Mouse (Mus musculus) layer of hippocampus, postnatal 36 days (tissue): ENCODE measurements at regions not wholly inside any gene's neighbourhood (a gene's known extent, or its start where the extent isn't known, plus 50 kb on each side); places are given as distances from the start of the nearest gene placed in this dataset.
A peak's percentile ranks its signal among the peaks of the same experiment; 100 is the strongest.

ENCODE experiments used
- DNase-seq, 2 experiments: peaks; one replicate each; pipeline ENCODE4 v3.0.0; 2022

DNA sequence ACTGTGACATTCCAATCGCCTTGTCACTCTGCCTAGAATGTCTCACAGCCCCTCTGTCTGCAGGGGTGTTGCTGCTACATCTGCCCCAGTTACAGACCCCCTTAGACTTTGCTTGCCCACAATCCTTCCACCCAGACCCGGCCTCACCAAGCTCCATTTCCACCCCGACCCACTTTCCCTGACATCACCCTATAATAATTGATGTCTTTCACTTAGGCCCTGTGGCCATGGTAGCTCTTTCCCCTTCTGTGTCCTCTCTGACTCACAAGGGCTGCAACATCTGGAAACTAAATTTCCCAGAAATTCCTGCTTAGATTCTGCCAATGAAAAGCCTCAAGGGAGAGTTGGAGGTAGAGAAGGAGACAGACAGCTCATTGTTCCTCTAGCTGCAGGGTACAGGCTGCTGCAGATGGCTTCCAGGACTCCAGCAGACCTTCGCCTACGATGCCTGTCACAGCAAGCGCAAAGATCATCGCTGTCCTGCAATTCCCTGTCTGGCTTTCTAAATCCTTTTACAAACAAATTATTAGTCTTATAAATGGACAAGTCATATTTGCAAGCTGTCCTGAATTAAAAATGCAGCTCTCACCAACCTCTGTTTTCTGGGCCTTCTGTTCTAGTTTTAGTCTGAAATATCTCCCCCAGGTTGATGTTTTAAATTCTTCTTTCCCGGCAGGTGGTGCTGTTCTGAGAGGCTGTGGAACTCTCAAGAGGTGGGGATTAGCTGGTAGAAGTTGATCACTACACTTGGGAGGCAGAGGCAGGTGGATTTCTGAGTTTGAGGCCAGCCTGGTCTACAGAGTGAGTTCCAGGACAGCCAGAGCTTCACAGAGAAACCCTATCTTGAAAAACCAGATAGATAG, 104.9 kb upstream of the Oxgr1 start:
- no peak for DNase-seq

DNA sequence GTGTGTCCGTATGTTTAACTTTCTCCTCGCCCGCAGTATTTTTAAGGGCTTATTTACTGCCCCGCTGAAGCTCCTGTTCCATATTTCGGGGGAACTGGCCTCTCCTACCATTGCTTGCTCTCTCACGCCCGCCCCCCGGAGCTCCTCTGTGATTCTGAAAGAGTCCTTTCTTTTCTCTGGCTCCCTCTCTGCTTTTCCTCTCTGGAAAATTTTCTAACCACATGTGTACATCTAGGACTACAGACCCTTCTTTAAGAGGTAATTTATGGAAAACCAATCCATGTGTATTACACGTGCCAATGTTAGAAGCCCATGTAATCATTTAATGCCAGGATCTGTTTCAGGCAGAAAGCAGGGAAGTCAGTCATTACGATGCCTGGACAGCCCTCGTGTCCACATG, 106.6 kb upstream of the Oxgr1 start:
- DNase-seq, result no peak

DNA sequence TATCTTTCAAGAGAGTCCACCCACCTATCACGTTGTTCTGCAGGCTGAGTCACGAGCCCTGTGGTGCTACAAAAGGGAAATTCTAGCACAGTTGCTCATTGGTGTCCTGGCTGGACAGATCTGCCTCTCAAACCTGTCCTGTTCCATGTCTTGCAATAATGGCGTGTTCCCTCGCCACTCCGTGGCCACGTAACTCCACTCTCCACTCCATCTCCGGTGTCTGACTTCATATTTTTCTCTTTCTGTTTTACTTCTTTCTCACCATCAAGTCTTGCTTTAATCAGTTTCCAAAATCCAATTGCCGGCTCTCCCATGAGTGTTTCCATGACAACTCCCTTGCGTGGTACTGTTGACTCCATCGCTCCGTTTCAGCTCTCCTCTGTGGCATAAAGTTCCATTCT, 107.1 kb upstream of the Oxgr1 start:
- DNase-seq, result peak; percentile 56 to 60

DNA sequence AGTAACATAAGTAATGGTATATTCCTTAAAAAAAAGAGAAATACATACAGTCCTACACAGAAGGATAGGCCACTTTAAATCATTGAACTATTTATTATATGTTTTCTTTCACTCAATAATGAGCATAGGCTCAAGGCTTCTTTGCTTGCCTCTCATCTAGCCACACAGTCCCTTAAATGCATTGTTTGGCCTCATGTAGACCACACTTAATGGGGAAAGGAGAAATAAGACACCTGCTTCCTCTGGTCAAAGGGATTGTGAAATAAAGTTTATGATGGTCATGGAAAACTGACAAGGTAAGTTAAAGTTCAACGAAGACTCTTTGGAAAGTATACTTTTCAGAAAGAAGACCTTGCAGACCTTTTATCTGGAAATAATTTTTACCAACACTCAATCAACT, 108.4 kb upstream of the Oxgr1 start:
- no peak for DNase-seq

DNA sequence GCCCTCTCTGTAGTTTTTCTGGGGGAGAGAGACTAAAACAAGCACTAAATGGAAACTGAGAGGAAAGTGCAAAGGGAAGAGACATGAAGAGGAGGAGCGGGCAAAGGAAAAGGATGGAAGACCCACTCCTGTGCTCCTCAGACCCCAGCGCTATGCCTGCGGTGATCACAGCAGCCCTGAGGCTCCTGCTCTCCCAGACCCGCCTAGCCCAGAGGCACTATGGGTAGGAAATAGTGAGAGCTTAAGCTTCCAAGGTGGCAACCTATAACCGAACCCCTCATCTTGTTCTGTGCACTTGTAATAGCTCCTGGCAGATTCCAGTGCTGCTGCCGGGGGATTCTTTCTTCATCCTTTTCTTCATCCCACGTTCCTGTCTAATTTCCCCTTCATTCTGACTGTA, 112.2 kb upstream of the Oxgr1 start:
- DNase-seq, result no peak

DNA sequence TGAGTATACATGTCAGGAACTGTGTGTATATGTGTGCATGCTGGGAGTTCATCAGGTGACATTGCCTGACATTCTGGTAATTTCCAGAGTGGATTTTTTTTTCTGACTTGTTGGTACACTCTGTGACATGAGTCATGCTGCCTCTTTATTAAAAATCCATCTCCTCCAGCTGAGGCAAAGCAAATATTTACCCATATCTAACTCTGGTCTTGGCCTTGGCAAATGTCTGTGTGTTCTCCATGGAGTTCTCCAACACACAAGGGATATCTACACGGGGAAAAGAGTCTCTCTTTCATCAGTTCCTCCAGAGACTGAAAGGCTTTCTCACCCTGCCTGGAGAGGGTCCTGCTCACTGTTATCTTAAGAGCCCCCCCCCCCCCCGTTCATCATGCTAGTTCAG, 111.3 kb upstream of the Mbnl2 start:
- DNase-seq, result no peak

DNA sequence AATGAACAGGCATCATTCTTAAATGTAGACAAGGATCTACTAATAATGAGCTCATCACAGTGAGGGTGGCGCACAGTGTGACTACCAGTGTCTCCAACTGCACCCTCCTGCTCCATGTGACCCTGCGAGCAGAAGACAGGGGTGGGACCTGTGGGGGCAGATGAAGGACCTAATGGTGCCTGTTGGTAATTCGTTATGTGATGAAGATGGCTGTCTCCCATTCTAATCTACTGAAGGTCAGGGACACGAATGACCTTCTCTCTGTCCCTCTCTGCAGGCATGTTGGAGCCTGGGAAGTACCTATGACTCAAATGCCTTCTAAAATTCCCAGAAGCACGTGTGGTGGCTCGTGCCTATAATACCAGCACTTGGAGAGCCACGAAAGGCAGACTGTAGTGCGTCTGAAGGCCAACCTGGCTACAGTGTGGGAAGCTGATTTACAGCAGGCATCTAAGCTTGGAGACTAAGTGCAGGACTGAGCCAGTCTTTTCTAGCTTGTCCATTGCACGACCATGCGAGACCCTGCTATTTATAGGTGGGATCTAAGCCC, 109.9 kb upstream of the Mbnl2 start:
- DNase-seq, result no peak

DNA sequence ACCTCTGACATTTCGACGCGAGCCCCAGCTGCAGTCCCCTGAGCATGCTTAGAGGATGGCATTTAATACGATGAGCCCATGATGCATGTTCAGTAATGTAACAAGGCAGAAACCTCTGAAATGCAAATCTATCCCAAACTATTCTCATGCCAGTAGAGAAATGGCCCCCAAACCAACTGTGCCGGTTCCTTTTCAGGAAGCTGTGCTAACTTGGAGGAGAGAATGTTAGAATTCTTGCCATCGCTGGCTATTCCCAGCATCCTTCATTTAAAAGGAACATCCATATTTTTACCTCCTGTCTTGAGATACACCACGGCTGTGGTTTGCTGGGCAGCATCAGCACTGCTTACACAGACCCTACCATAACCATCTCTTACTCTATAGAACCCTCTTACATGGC, 104.7 kb upstream of the Mbnl2 start:
- DNase-seq, result no peak

DNA sequence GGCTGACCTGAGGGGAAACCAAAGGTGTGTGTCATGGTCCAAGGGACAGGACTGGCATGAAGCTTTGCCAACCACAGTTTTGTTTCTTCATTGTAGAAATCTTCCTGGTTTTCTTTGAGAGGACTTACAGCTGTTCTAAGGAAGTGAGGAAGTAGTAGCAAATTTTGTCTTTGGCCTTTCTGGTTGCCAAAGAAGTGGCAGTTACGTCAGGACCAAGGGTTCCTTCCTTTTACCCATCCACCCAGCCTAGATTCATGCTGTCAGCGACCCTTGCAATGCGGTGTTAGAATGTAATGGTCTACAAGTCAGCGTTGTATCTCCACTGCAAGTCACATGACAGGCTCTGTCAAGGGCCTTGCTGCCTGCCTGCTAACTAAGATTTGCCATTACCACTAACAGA, 103.4 kb upstream of the Mbnl2 start:
- DNase-seq, result no peak

DNA sequence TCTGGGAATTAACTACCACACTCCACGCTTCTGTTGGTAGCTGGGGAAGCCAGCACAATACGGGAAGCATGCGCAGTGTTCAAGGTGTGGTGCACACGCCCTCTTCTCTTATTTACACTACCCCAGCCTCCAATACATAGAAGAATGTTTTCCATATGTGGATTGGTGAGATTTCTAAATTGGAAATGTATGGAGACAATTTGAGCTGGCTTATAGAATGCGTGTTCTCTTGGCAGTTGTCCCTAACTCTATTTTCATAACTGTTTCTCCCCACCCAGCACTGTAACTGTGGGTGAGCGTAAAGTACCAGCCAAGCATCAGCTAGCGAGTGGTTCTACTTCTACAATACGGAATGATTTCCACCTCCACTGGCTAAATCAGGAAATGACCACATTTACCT, 102.6 kb upstream of the Mbnl2 start:
- no peak for DNase-seq

DNA sequence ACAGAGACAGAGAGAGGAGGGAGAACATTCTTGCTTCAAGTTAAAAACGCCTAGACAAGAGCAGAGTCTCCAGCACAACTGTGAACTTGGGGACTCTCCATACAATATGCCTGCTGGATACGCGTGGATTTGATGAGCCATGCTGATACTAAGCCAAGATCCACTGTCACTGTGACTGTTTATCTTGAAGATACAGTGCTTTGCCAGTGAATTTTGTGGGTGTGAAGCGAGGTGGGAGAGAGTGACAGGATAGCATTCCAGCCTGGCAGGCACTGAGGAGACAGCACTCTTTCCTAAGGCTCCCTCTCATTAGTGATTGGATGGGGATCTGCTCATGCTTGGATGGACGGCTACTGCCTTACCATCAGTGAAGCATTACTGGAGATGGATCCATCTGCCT, 100.9 kb upstream of the Mbnl2 start:
- DNase-seq, result no peak

DNA sequence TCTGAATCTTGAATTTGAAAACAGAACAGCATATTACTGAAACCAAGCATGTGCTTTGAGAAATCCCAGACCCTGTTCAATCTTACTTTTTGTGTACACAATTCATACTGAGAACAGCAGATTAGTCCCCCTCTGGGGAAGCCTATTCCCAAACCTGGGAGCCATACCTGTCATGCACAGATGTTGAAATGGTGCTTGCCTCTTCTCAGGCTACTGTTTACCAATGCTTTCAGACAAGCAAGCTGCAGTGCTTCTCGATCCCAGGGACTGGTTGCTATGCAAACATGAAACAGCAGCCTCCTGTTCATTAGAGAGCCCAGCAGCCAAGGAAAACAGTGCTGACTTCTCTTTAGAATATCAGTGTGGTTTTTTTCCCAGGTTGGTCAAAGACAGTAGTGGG, 80.3 kb upstream of the Mbnl2 start:
- DNase-seq, result no peak

DNA sequence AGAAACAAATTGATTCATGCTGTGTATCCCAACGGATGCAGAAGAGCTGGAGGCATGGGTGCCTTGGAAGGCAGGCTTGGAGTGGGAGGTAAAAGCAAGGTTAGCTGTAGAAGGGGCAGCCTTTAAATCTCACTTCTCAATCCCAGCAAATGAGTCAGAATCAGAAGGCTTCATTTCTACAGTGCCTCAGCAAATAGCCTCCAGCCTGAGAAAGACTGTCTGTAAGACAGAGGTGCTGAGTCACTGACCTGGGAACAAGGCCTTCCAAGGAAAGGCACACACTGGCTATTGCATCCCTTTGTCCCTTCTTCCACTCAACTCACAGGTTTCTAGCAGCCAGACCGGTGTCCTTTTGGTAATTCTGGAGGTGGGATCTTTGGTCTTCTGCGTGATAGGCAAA, 63.7 kb upstream of the Mbnl2 start:
- no peak for DNase-seq

DNA sequence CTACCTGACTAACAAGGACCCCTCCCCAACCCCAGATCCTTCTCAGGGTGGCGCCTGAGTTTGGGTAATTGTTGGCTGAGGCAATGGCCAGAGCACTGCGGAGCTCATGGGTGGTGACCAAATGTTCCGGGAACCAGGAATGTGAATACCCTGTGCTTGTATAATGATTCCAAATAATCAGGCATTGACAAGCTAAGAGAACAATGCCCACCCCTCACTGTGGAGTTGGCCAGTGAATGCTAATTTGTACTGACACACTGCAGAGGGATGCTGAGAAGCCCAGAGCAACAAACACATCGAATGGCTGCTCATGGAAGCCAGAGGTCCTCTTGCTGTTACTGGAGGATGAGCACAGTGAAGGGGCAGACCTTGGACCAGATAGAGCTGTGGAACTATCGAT, 62.8 kb upstream of the Mbnl2 start:
- no peak for DNase-seq

DNA sequence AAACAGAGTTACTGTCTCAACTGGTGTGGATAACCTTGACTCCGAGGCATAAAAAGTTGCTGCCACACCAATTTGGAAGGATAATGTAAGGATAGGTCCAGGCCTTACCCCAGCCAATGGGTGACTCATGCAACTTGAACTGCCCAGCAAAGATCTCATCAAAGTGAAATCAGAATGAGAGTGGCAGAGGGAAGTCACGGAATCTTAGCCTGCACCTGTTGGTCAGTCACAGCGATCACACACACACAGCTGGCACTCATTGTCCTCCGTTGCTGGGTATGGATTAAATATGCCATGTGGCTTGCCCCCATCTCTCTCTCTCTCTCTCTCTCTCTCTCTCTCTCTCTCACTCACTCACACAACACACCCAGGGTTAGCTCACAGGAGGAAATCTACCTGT, 56.2 kb upstream of the Mbnl2 start:
- no peak for DNase-seq

DNA sequence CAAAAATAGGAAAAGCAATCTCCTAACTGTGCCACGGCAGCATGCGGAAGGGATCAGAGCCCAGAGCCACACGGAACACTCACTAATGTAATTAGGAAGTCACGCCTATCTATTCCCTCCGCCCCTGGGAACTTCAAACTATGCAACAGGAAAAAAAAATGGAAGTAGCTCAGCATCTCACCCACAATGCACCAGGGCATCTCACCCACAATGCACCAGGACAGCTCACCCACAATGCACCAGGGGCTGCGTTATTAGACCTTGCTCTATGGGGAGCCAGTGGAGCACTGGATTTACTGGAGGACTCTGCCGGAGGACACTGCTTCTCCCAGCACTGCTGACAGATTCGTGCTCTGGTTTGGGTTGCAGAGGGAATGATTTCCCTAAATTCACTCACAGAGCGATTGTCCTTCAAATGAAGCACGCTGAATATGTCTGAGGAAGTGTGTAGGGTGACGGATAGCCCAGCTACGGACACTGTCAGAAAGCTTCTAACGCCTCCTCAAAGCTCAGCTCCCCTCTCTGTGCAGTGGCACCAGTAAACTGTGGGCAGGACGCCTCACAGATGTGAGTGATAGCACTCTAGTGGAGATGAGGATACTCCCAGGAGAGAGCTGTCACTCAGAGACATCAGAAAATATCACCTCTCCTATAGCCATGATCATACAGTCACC, 51.8 kb upstream of the Mbnl2 start:
- DNase-seq, result no peak

DNA sequence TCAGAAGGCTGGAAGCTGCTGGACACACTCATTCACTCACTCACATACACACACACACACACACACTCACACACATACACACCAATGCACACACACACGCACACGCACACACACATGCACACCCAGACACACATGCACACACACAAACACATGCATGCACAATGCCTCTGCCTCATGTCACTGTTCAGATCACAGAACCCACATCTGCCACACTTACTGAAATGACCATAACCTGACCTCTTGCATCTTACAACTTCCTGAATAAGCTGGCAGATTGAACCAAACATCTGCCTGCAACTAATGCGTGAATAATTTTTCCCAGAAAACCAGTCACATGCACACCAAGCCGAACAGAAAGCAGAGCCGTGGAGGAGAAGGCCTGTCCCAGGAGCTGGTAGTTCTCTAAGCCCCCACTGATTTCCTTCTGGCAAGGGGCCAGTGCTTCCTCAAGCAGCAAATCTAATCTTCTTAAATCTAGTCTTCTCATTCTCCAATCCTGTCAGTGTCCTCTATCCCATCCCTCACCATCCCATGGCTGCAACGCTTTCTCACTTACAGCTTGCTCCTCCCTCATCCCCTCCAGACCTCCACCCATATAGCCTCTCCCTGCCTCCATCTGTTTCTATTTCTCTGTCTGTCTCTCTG, 51.1 kb upstream of the Mbnl2 start:
- DNase-seq, result no peak

DNA sequence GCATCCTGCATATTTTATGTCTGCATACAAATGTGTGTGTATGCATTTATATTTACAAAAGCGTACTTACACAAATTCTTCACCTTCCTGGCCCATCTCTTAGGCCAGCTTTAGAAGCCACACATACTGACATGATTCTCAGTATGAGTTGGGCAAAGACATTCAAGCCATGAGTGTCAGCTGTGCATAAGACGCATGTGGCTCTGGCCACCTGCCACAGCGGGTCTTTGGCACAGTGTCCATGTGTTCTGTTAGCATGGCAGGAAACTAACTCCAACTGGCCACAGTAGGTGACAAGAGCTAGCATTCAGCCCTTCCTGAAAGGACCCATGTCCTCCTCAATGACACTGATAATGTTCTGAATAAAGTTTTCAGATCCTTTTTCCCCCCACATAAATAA, 49.8 kb upstream of the Mbnl2 start:
- no peak for DNase-seq
